Mouse (Mus musculus) adrenal gland, adult 2 months (tissue): ENCODE measurements around the gene Fam171a1. TPM values are rescaled to one million over a fixed set of nuclear protein-coding genes. Genes with fewer than 3 reads are reported as not detected.
"Not testable (repeated sequence)": the region's sequence is repeated elsewhere in the genome, so short reads cannot be mapped to it uniquely, and the experiment has no call there.

Source experiments
- DNase-seq: peaks from one replicate; pipeline ENCODE4 v3.0.0; 2021
- long read RNA-seq: library from polyadenylated mRNA; stranded (forward); transcript quantifications from one replicate; pipeline ENCODE4 v2.0.0, GENCODE M21; 2021
- polyA plus RNA-seq: library from polyadenylated mRNA; depleted of rRNA; stranded (reverse); fragments of >200 nt; gene quantifications from 2 replicates; pipeline ENCODE4 v1.2.3, GENCODE M21; 2012; rRNA removed
- total RNA-seq, 2 experiments: library from RNA; stranded (reverse); gene quantifications; 2 replicates each; pipeline ENCODE4 v1.2.3; 2021

Fam171a1 gene
- total RNA-seq: 10 to 100 TPM; 24.6 to 35.2 TPM
- polyA plus RNA-seq: 14.7 and 15.4 TPM in 2 replicates
- long read RNA-seq, full-length matches to known transcripts: 13 of 25 reads
- long read RNA-seq, partial matches to known transcripts: 12 of 25 reads
- long read RNA-seq, other reads (novel, unspliced or antisense): 0 of 25 reads

GRCm38 (mm10) chr2:3113866-3114265, at the start of gene Fam171a1:
TSS of gene Fam171a1 (plus strand) at chr2:3114224.
- DNase-seq: no peak

GRCm38 (mm10) chr2:3069140-3069539, 44.9 kb upstream of the Fam171a1 start:
- DNase-seq: no peak

- DNase-seq: not testable (repeated sequence)
Measured at GRCm38 (mm10) chr2:3088361-3088760, 25.7 kb upstream of the Fam171a1 start.

DNA sequence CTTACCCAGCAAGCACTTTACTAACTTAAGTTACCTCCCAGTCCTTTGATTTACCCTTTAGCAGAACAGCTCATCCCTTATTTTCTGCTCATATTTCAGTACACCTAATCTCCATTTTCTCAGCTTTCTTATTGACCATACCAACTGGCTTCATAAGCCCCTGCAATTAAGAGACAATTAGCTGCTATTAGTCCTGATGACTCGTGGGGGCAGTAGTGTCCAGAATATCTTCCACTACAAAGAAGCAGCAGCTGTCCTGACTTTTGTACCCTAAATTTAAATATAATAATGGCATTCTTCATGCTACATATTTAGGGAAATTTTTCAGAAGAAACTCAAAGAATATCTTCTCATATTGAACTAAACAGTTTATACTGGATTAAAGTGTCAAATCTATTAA, 24.8 kb upstream of the Fam171a1 start:
- DNase-seq: peak; percentile 7

- no peak for DNase-seq
Measured at GRCm38 (mm10) chr2:3096101-3096500, 17.9 kb upstream of the Fam171a1 start.

- no peak for DNase-seq
Measured at GRCm38 (mm10) chr2:3099971-3100370, 14.1 kb upstream of the Fam171a1 start.

DNA sequence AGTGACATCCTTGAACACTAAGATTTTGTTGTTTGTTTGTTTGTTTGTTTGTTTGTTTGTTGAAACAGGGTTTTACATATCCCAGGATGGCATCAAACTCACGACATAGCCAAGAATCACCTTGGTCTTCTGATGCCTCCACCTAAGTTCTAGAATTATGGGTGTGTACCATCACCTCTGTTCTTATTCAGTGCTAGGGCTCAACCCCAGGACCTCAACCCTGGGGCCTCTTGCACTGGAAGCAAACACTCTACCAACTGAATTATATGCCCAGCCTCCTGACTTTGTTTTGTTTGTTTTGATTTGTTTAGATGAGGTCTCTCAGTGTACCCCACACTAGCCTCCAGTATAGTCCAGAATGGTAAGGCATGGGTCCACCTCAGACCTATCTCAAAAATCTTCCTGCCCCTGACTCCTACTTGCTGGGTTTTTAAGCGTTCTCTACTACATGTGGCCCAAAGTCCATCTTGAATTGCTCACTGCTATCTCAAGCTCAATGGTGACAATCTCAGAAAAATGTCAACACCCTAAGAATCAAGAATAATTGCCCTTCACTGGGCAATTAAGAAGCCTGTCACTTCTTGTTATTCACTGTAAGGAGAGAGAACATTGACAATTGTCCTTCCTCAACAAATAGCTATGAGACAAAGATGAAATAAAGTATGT, 12.6 kb upstream of the Fam171a1 start:
- no peak for DNase-seq

- DNase-seq: peak; percentile 27
Measured at GRCm38 (mm10) chr2:3102360-3102759, 11.7 kb upstream of the Fam171a1 start.

DNA sequence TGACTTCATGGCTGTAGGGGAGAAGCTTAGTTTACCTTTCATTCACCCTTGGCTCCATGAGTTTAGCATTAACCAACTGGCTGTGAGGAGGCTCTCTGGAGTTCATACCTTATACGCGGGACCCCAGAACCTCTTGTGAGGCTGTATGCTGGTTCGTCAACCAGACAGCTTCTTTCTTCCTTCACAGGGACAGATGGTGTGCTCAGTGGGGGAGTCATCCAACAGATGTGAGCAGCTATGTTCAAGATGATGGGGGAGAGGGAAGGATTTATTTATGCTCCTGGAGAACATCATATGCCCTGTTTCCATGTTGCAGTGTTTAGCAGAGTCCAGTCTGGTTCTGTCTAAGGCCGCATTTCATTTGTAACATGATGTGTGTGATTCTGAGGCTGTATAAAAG, 6.6 kb upstream of the Fam171a1 start:
- no peak for DNase-seq

DNA sequence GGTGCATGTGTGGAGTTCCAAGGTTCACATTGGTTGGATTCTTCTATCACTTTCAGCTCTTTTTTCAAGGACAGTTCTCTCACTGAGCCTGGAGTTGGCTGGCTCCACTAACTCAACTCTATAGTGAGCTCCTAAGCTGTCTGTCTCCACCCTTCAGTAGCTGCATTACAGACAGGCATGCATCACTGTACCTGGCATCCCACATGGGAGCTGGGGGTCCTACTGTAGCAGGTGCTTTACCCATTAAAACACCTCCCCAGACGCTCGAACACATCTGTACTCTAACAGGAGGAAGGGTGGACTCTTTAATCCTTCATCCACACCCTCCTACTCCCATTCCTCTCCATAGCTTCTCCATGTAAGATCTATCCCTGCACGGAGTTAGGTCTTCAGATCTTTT, 5.6 kb upstream of the Fam171a1 start:
- DNase-seq: no peak

- no peak for DNase-seq
Measured at GRCm38 (mm10) chr2:3108834-3109233, 5.2 kb upstream of the Fam171a1 start.

DNA sequence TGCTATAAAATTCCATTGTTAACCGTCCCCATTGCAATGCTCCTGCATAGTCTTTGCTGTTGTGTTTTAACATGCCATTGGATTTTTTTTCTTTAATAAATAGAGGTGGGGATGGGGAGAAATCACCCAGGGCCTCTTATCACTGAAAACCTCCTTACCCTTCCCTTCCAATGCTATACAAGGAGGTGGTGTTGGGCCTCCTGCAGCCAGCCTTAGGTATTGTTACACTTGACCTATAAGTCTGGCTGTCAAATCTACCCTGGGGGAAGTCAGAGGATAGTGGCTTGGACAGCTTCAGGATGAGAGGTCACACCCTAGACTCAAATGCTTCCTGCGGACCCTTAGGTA, 3.8 kb downstream of the Fam171a1 start:
- no peak for DNase-seq

- DNase-seq: peak; percentile 94
Measured at GRCm38 (mm10) chr2:3118203-3118941, 4.3 kb downstream of the Fam171a1 start.

DNA sequence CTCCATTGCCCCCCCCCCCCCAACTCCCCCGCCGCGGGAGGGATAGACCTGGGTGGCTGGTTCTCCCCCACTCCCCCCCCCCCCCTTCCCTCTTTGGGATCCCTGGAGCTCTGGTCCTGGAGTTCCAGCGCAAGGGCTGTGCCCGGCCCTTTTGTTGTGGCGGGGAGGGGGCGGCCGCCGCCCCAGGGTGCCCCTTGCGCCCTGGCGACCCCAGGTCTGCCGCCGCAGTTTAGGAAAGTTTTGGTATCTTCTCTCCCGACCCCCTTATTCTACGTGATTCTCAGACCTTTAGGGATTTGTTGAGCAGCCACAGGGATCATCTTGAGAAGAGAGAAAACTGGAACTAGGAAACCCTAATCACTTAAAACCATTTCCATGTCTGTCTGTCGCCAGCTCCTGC, 4.9 kb downstream of the Fam171a1 start:
- peak; percentile 35 for DNase-seq

- no peak for DNase-seq
Measured at GRCm38 (mm10) chr2:3119371-3119935, 5.4 kb downstream of the Fam171a1 start.

DNA sequence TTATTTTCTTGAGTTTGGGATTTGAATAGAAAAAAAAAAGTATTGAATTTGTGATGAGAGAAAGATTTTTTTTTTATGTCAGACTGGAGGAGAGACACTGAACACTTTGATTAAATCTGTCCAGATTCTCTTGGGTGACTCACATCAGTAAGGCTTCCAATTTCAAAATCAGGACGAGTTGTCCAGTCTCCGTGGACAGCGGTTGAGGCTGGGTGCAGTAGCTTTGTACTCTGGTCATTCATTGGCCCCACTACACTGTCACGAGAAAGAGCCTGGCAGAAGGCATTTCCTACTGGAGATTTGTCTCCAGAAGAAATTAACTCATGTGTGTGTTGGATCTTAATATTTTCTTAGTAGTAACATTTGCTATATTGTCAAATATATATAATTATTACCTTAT, 8.5 kb downstream of the Fam171a1 start:
- peak; percentile 1 for DNase-seq

DNA sequence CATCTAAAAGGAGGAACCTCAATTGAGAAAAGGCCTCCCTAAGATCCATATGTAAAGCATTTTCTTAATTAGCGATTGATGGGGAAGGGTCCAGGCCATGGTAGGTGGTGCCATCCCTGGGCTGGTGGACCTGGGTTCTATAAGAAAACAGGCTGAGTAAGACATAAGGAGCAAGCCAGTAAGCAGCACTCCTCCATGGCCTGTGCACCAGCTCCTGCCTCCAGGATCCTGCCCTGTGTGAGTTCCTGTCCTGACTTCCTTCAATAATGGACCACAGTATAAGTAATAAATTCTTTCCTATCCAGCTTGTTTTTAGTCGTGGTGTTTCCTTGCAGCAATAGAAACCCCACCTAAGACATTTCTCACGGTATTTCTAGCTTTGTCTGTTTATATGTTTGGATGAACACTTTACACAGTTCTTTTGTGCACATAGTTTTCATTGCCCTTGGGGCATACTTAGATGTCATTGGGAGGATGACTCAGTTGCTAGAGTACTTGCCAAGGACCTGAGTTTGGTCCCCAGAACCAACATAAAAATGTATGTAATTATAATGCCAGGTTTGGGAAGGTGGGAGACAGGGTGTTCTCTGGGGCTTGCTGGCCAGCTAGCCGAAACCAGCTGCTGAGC, 13.3 kb downstream of the Fam171a1 start:
- peak; percentile 30 for DNase-seq

DNA sequence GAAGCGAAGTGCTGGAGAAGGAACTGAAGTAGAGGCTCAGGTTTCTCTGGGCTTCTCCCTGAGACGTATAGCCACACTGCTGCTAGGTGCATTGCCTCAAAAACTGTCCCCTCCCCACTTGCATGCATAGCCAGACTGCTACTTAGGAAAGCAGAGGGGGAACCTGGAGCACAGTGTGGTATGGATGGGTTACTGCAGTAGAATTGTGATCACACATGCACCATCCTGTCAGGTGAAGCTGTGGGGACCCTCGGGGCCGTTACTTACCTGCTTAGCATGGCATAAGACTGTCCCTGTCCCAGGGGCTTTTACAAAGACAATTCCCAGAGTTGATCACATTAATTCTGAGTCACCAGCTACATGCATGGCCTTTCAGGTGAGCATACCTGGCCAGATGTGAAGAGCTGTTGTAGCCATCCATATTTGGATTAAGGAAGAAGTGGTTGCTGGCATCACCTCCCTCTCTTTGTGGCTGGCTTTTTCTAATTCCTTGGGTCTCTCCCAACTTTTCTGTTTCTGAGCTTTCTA, 14.4 kb downstream of the Fam171a1 start:
- no peak for DNase-seq

GRCm38 (mm10) chr2:3128910-3129309, 14.9 kb downstream of the Fam171a1 start:
- DNase-seq: peak; percentile 58

DNA sequence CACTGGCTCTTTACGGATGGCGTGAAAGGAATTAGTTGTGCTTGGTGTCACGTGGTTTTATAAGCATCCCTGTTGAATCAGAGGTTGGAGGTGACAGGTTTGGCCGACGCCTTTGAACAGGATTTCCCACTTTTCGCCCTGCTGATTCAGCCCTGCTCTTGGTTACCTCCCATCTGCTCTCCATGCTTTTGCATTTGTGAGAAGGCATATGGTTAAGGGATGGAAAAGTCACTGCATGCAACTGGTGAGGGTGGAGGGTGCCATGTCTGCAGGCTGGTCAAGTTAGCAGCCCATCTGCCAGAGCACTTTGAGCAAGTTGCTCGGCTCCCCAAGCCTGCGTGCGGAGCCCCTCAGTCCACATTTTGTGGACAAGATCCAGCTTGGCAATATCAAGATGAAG, 18.4 kb downstream of the Fam171a1 start:
- DNase-seq: no peak

DNA sequence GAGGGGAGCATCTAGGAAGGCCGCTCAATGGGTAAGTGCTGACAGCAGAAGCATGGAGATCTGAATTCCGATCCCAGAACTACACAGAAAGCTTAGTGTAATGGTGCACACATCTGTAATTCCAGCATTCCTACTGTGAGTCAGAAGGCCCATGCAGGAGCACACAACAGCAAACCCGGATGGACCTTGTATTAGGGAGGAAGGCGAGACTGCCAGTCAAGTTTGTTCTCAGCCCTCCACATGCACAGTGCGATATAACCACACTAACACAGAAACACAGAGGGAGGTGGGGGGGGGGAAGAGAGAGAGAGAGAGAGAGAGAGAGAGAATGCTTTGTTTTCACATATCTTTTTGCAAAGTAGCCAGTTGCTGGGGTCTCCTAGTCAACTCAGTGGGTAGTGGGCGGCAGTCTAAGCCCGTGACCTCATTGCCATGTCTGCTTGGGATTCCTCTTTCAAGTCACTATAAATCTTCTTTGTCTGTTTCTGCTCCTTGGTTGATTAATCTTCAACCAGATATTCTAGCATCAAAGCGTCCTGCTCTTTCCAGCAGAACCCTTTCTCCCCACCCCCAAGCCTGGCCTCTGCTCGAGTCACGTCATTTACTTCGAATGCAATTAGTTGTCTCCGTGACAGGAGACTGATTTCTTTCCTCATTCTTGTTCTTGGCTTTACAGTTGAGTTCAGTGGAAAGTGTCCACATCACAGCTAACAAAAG, 20.7 kb downstream of the Fam171a1 start:
- peak; percentile 47 for DNase-seq

DNA sequence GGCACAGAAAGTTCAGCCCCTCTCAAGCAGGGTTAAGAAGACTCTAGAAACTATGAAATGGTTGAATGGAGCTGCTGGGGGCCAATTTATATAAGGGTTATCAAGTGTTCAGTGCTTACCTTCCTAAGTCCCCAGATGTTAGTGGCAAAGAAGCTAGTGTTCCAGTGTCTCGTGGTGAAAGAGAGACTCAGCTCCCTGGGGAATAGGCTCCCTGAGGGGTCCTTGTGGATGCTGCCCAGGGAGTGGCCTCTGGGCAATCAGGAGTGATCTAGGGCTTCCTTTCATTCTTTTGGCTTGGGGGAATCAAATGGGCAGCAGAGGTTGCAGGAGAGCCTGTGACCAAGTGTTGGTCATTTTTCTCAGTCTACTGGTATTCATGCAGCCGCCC, 21.3 kb downstream of the Fam171a1 start:
- no peak for DNase-seq
